Mouse (Mus musculus): ENCODE measurements around the gene Cacng6. TPM values are rescaled to one million over a fixed set of nuclear protein-coding genes. Genes with fewer than 3 reads are reported as not detected.

Gene Cacng6
- polyA plus RNA-seq, 1 experiment = 15.0 TPM

- Histone ChIP-seq H3K4me2 (ENCODE audit: low read depth) (no peak overlapping the region), H3ac (ENCODE audit: control insufficient read depth, insufficient read length) (no peak overlapping the region)
- TF ChIP-seq CEBPB (IDR thresholded peaks at IDR 0.05; ENCODE audit: insufficient read depth, poor library complexity, severe bottlenecking) (no peak), MYOG (IDR thresholded peaks at IDR 0.05; ENCODE audit: control insufficient read depth in 1 of 3, insufficient read depth in 1 of 3, insufficient read length in 2 of 3, low read depth in 2 of 3) (no peak), E2F4 (IDR thresholded peaks at IDR 0.05; ENCODE audit: insufficient read depth) (no peak), MAX (IDR thresholded peaks at IDR 0.05; ENCODE audit: low read depth) (no peak), REST (IDR thresholded peaks at IDR 0.05; ENCODE audit: insufficient read depth, insufficient read length) (no peak), POLR2A (IDR thresholded peaks at IDR 0.05; ENCODE audit: insufficient read length, low read depth) (no peak), TCF12 (IDR thresholded peaks at IDR 0.05; ENCODE audit: insufficient read depth, poor library complexity, severe bottlenecking) (no peak), MYOD1 (IDR thresholded peaks at IDR 0.05; ENCODE audit: control insufficient read depth in 1 of 3, insufficient read length in 2 of 3, low read depth in 2 of 3) (no peak), POLR2AphosphoS2 (IDR thresholded peaks at IDR 0.05; ENCODE audit: insufficient read length, low read depth) (no peak), SRF (IDR thresholded peaks at IDR 0.05; ENCODE audit: control insufficient read depth, insufficient read length, low read depth) (no peak), USF1 (IDR thresholded peaks at IDR 0.05; ENCODE audit: low read depth) (no peak), TCF3 (IDR thresholded peaks at IDR 0.05; ENCODE audit: insufficient read length, low read depth) (no peak)
Observed at GRCm38 (mm10) chr7:3386036-3386730, 37.8 kb upstream of the Cacng6 start.

GRCm38 (mm10) chr7:3387761-3388160 lies 36.2 kb upstream of the Cacng6 start:
- Histone ChIP-seq H3ac (ENCODE audit: control insufficient read depth, insufficient read length) (no peak overlapping the region), H3K4me2 (ENCODE audit: low read depth) (no peak overlapping the region), H3K79me2 (ENCODE audit: control insufficient read depth, insufficient read depth) (no peaks in the 10 kb centered on the region), H3K36me3 (ENCODE audit: control insufficient read depth, insufficient read depth) (no peaks in the 10 kb centered on the region), H3K4me3 (no peak overlapping the region), H3K27me3 (ENCODE audit: control insufficient read depth, insufficient read depth, insufficient read length) (no peaks in the 10 kb centered on the region)
- TF ChIP-seq REST (IDR thresholded peaks at IDR 0.05; ENCODE audit: insufficient read depth, insufficient read length) (no peak), TCF3 (IDR thresholded peaks at IDR 0.05; ENCODE audit: insufficient read length, low read depth) (no peak), CEBPB (IDR thresholded peaks at IDR 0.05; ENCODE audit: insufficient read depth, poor library complexity, severe bottlenecking) (no peak), MYOG (IDR thresholded peaks at IDR 0.05; ENCODE audit: control insufficient read depth in 1 of 3, insufficient read depth in 1 of 3, insufficient read length in 2 of 3, low read depth in 2 of 3) (no peak), MAX (IDR thresholded peaks at IDR 0.05; ENCODE audit: low read depth) (no peak), SRF (IDR thresholded peaks at IDR 0.05; ENCODE audit: control insufficient read depth, insufficient read length, low read depth) (no peak), POLR2AphosphoS2 (IDR thresholded peaks at IDR 0.05; ENCODE audit: insufficient read length, low read depth) (no peak), TCF12 (IDR thresholded peaks at IDR 0.05; ENCODE audit: insufficient read depth, poor library complexity, severe bottlenecking) (no peak), E2F4 (IDR thresholded peaks at IDR 0.05; ENCODE audit: insufficient read depth) (no peak), POLR2A (IDR thresholded peaks at IDR 0.05; ENCODE audit: insufficient read length, low read depth) (no peak), USF1 (IDR thresholded peaks at IDR 0.05; ENCODE audit: low read depth) (no peak), MYOD1 (IDR thresholded peaks at IDR 0.05; ENCODE audit: control insufficient read depth in 1 of 3, insufficient read length in 2 of 3, low read depth in 2 of 3) (no peak)

More at GRCm38 (mm10) chr7:3386036-3386730, 37.8 kb upstream of the Cacng6 start:
- no peaks in the 10 kb centered on the region for H3K79me2 ChIP-seq (ENCODE audit: control insufficient read depth, insufficient read depth)
- H3K4me3 ChIP-seq = no peak overlapping the region
- H3K27me3 ChIP-seq (ENCODE audit: control insufficient read depth, insufficient read depth, insufficient read length) = no peaks in the 10 kb centered on the region
- no peaks in the 10 kb centered on the region for H3K36me3 ChIP-seq (ENCODE audit: control insufficient read depth, insufficient read depth)

- Histone ChIP-seq H3ac (ENCODE audit: control insufficient read depth, insufficient read length) (no peak overlapping the region), H3K79me2 (ENCODE audit: control insufficient read depth, insufficient read depth) (no peaks in the 10 kb centered on the region), H3K36me3 (ENCODE audit: control insufficient read depth, insufficient read depth) (no peaks in the 10 kb centered on the region), H3K4me2 (ENCODE audit: low read depth) (no peak overlapping the region), H3K4me3 (no peak overlapping the region), H3K27me3 (ENCODE audit: control insufficient read depth, insufficient read depth, insufficient read length) (no peaks in the 10 kb centered on the region)
- TF ChIP-seq POLR2A (IDR thresholded peaks at IDR 0.05; ENCODE audit: insufficient read length, low read depth) (no peak), MAX (IDR thresholded peaks at IDR 0.05; ENCODE audit: low read depth) (no peak), E2F4 (IDR thresholded peaks at IDR 0.05; ENCODE audit: insufficient read depth) (no peak), CEBPB (IDR thresholded peaks at IDR 0.05; ENCODE audit: insufficient read depth, poor library complexity, severe bottlenecking) (no peak), POLR2AphosphoS2 (IDR thresholded peaks at IDR 0.05; ENCODE audit: insufficient read length, low read depth) (no peak), TCF3 (IDR thresholded peaks at IDR 0.05; ENCODE audit: insufficient read length, low read depth) (no peak), TCF12 (IDR thresholded peaks at IDR 0.05; ENCODE audit: insufficient read depth, poor library complexity, severe bottlenecking) (no peak), MYOD1 (IDR thresholded peaks at IDR 0.05; ENCODE audit: control insufficient read depth in 1 of 3, insufficient read length in 2 of 3, low read depth in 2 of 3) (no peak), REST (IDR thresholded peaks at IDR 0.05; ENCODE audit: insufficient read depth, insufficient read length) (no peak), USF1 (IDR thresholded peaks at IDR 0.05; ENCODE audit: low read depth) (no peak), SRF (IDR thresholded peaks at IDR 0.05; ENCODE audit: control insufficient read depth, insufficient read length, low read depth) (no peak), MYOG (IDR thresholded peaks at IDR 0.05; ENCODE audit: control insufficient read depth in 1 of 3, insufficient read depth in 1 of 3, insufficient read length in 2 of 3, low read depth in 2 of 3) (no peak)
Observed at GRCm38 (mm10) chr7:3388885-3389284, 35.1 kb upstream of the Cacng6 start.

- TF ChIP-seq REST (IDR thresholded peaks at IDR 0.05; ENCODE audit: insufficient read depth, insufficient read length) (no peak), USF1 (IDR thresholded peaks at IDR 0.05; ENCODE audit: low read depth) (no peak), POLR2AphosphoS2 (IDR thresholded peaks at IDR 0.05; ENCODE audit: insufficient read length, low read depth) (no peak), CEBPB (IDR thresholded peaks at IDR 0.05; ENCODE audit: insufficient read depth, poor library complexity, severe bottlenecking) (no peak), POLR2A (IDR thresholded peaks at IDR 0.05; ENCODE audit: insufficient read length, low read depth) (no peak), MAX (IDR thresholded peaks at IDR 0.05; ENCODE audit: low read depth) (no peak), TCF12 (IDR thresholded peaks at IDR 0.05; ENCODE audit: insufficient read depth, poor library complexity, severe bottlenecking) (no peak), MYOD1 (IDR thresholded peaks at IDR 0.05; ENCODE audit: control insufficient read depth in 1 of 3, insufficient read length in 2 of 3, low read depth in 2 of 3) (no peak), SRF (IDR thresholded peaks at IDR 0.05; ENCODE audit: control insufficient read depth, insufficient read length, low read depth) (no peak), E2F4 (IDR thresholded peaks at IDR 0.05; ENCODE audit: insufficient read depth) (no peak), TCF3 (IDR thresholded peaks at IDR 0.05; ENCODE audit: insufficient read length, low read depth) (no peak), MYOG (IDR thresholded peaks at IDR 0.05; ENCODE audit: control insufficient read depth in 1 of 3, insufficient read depth in 1 of 3, insufficient read length in 2 of 3, low read depth in 2 of 3) (no peak)
- no peaks in the 10 kb centered on the region for H3K27me3 ChIP-seq (ENCODE audit: control insufficient read depth, insufficient read depth, insufficient read length)
- no peak overlapping the region for H3K4me2 ChIP-seq (ENCODE audit: low read depth)
- H3K4me3 ChIP-seq = no peak overlapping the region
- no peaks in the 10 kb centered on the region for H3K79me2 ChIP-seq (ENCODE audit: control insufficient read depth, insufficient read depth)
- H3ac ChIP-seq (ENCODE audit: control insufficient read depth, insufficient read length) = no peak overlapping the region
- no peaks in the 10 kb centered on the region for H3K36me3 ChIP-seq (ENCODE audit: control insufficient read depth, insufficient read depth)
Observed at GRCm38 (mm10) chr7:3389444-3390412, 34.3 kb upstream of the Cacng6 start.

All from myocyte (in vitro differentiated cells).